Mouse (Mus musculus) kidney, embryonic 14.5 days (tissue): Measurements from ENCODE around the gene Zim1. TPM values are rescaled to one million over a fixed set of nuclear protein-coding genes. Genes with fewer than 3 reads are reported as not detected.
A peak's percentile ranks its signal among the peaks of the same experiment; 100 is the strongest.

Source experiments
- ATAC-seq: fragments of 200-750 bp; cut with Nextera tagmentation; 2 replicates; pipeline ENCODE4 v1.8.0; 2017; ENCODE audit warnings: moderate number of reproducible peaks, mild to moderate bottlenecking, moderate TSS enrichment, moderate library complexity; ENCODE audit not compliant: low FRiP score, low TSS enrichment
- H3K27ac ChIP-seq: fragments of 300-500 bp; sonication (generic); 2 replicates; pipeline ENCODE4 v1.5.1; 2014; ENCODE audit warnings: low read depth, mild to moderate bottlenecking, low read length, moderate library complexity, mixed read lengths
- H3K27me3 ChIP-seq: fragments of 300-500 bp; sonication (generic); 2 replicates; pipeline ENCODE4 v1.6.1; 2014; ENCODE audit warnings: mild to moderate bottlenecking, low read length; ENCODE audit not compliant: control insufficient read depth, insufficient read depth
- H3K36me3 ChIP-seq: fragments of 300-500 bp; sonication (generic); 2 replicates; pipeline ENCODE4 v1.6.1; 2014; ENCODE audit warnings: low read length, mixed read lengths; ENCODE audit not compliant: control insufficient read depth, insufficient read depth
- H3K4me1 ChIP-seq: fragments of 300-500 bp; sonication (generic); 2 replicates; pipeline ENCODE4 v1.6.1; 2014; ENCODE audit warnings: low read length, mixed read lengths; ENCODE audit not compliant: control insufficient read depth, insufficient read depth
- H3K4me2 ChIP-seq: fragments of 300-500 bp; sonication (generic); replicated peaks from 2 replicates; pipeline ENCODE4 v1.6.1; 2014; ENCODE audit warnings: low read depth, mild to moderate bottlenecking, low read length
- H3K4me3 ChIP-seq: fragments of 300-500 bp; sonication (generic); 2 replicates; pipeline ENCODE4 v1.5.1; 2014; ENCODE audit warnings: mild to moderate bottlenecking, low read length
- H3K9ac ChIP-seq: fragments of 300-500 bp; sonication (generic); 2 replicates; pipeline ENCODE4 v1.6.1; 2014; ENCODE audit warnings: low read depth, mild to moderate bottlenecking, low read length, moderate library complexity
- H3K9me3 ChIP-seq: fragments of 300-500 bp; sonication (generic); 2 replicates; pipeline ENCODE4 v1.6.1; 2016; ENCODE audit warnings: low read length; ENCODE audit not compliant: control insufficient read depth
- WGBS: fragments of 180-500 bp; shearing (Covaris S2); extraction: QIAGEN DNeasy Blood & Tissue Kit; methylation state at CpG from one replicate; pipeline ENCODE4 v1.1.7; 2014; 5-methylcytosine and 5-hydroxymethylcytosine counted together
- polyA plus RNA-seq: library from polyadenylated mRNA; unstranded; fragments of >200 nt; fragmentation: Nextera tagmentation; extraction: Ambion mirVana; gene quantifications from 2 replicates; pipeline ENCODE4 v1.2.1, GENCODE M21; 2014

The Zim1 gene
- 4.7 and 6.0 TPM in 2 replicates for polyA plus RNA-seq

DNA sequence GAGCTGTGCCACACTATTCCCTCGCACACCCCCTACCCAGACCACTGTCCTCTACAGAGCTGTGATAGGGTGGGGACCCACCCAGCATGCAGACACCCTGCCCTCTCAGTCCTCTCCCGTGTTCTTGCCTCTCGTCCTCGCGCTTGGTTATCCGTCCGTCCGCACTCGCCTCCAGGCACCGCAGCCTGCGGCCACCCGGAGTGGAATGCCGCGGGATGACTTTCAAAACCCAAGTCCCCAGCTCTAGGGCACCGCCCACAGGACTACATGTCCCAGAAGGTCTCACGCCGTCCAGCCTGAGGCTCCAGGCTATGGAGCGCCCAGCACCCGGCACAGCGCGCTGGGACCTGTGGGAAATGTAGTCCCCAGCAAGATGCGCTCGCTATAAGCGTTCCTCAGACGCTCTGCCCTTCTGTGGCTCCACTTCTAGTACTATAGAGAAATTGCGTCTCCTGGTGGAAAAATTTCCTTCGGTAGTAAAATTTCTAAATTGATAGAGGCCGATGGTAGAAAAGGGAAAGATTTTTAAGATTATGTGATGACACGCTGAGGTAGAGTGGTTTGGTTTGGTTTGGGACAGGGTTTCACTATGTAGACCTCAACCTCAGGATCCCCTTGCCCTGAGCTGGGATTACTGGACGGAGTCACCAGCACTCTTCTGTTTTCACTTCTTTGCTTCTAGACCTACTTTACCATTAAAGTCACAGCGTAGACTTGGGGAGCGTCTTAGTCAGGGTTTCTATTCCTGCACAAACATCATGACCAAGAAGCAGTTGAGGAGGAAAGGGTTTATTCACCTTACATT lies at the start of gene Zim1:
Zim1 (minus strand) TSS at position 210 of the 805 bp plus-strand sequence.
- peak within 1 kb of the TSS; percentile 54; the same call in 1 of the 2 replicates for H3K9ac ChIP-seq
- H3K4me1 ChIP-seq = no peaks in the 10 kb centered on the region
- H3K4me2 ChIP-seq = peak within 1 kb of the TSS; percentile 77
- no peaks in the 10 kb centered on the region for H3K27me3 ChIP-seq
- H3K4me3 ChIP-seq = peak within 1 kb of the TSS; percentile 49
- H3K27ac ChIP-seq = no peak within 1 kb of the TSS
- ATAC-seq = peak; percentile 99
- H3K36me3 ChIP-seq = no peaks in the 10 kb centered on the region
- H3K9me3 ChIP-seq = no peaks in the 10 kb centered on the region; the same call in 1 of the 2 replicates
- 10% methylated on average over 32 of the region's 32 CpGs for WGBS

DNA sequence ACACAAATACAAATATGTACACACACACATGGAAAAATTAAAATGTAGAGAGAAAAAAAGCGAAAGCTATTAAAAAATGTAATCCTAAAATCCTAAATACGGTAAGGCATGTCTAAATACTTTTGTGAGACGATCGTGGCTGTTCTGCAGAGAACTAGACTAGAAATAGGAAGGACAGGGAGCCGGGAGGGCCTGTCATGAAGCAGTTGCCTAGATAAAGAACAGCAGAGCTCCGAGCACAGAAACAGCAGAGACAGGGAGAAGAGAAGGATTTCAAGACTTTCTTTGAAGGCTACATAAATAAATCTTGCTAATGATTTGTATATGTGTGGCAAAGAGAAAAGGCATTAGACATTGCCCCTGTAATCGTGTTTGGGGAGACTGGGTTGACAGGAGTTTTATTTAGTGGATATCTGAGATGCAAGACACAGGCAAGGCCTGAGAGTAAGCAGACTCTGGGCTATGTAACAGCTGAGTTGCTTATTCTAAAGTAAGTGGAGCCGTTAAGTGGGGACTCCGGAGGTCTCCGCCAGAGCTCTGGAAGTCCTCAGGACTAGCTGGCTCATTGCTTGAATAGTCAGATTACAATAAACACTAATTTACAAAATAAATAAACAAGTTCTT lies 48.1 kb upstream of the Zim1 start:
- Histone ChIP-seq H3K27me3 (no peaks in the 10 kb centered on the region), H3K9me3 (no peaks in the 10 kb centered on the region), H3K9ac (no peak overlapping the region), H3K4me2 (no peak overlapping the region), H3K4me1 (no peaks in the 10 kb centered on the region), H3K4me3 (no peak overlapping the region), H3K27ac (peak overlapping the region; percentile 56; the same call in 1 of the 2 replicates), H3K36me3 (no peaks in the 10 kb centered on the region)
- ATAC-seq = peak; percentile 90
- WGBS = 35% methylated on average over 10 of the region's 10 CpGs

DNA sequence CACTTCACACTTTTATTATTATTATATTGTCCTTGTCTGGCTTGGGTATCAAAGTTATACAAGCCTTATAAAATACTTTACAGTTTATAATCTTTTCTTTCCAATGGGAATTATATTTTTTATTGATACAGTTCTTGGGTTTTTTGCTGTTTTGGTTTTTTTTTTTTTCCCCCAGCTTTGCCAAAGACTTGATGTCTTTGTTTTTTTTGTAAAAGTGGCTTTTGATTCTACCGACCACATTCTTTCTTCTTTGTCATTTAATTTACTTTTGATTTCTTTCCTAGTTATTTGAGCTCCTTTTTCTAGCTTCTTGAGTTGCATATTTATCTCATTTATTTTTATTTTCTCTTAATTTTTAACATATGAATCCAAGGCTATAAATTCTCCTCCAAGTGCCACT lies 39.8 kb upstream of the Zim1 start:
- Histone ChIP-seq H3K4me3 (no peak overlapping the region), H3K4me2 (no peak overlapping the region), H3K9ac (no peak overlapping the region), H3K27ac (no peak overlapping the region), H3K4me1 (no peaks in the 10 kb centered on the region), H3K27me3 (no peaks in the 10 kb centered on the region), H3K9me3 (peaks cover under 1% of the 10 kb centered on the region; the same call in 1 of the 2 replicates), H3K36me3 (no peaks in the 10 kb centered on the region)
- ATAC-seq = no peak
- 63% methylated on average over 1 of the region's 1 CpGs for WGBS

DNA sequence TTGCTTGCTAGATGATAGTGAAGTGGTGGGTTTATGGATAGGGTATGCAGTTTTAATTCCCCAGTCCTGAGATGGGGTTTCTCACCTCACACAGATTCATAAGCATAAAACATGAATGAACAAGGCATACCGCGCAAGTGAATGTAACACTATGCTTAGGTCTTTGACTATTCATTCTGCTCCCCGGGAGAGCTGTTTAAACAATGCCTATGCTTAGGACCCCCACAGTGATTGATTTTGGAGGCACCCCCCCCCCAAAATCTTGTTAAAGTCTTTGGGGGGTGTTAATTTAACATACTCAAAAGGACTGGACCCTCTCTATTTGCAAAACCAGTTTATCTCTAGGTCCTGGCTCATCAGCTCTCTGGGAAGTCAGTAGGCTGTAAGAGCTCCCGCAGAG lies 35.7 kb upstream of the Zim1 start:
- H3K27ac ChIP-seq = no peak overlapping the region
- no peaks in the 10 kb centered on the region for H3K4me1 ChIP-seq
- H3K4me3 ChIP-seq = peak overlapping the region; percentile 66
- peaks cover 37% of the 10 kb centered on the region for H3K9me3 ChIP-seq
- ATAC-seq = no peak
- H3K4me2 ChIP-seq = peak overlapping the region; percentile 57
- WGBS = 38% methylated on average over 4 of the region's 4 CpGs
- H3K36me3 ChIP-seq = no peaks in the 10 kb centered on the region
- peak overlapping the region; percentile 31; the same call in 1 of the 2 replicates for H3K9ac ChIP-seq
- H3K27me3 ChIP-seq = no peaks in the 10 kb centered on the region

DNA sequence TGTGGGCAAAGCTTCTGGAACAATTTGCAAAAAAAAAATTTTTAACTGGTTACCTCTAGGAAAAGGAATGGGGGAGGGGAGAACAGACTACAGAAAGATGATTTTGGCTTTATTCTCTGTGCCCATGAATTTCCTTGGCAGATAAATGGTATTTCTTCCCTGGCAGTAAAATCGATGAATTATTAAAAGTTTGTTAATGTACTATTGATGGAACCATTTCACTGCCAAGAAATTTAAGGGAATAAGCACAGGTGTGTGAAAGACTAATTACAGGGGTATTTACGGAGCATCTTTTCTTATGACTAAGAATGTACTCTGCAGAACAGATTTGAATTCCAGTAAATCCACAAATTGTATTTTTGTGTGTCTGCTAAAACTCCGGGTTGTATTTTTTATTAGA lies 35.1 kb upstream of the Zim1 start:
- Histone ChIP-seq H3K4me1 (no peaks in the 10 kb centered on the region), H3K27me3 (no peaks in the 10 kb centered on the region), H3K4me3 (peak overlapping the region; percentile 66), H3K27ac (no peak overlapping the region), H3K4me2 (peak overlapping the region; percentile 57), H3K9me3 (peaks cover 37% of the 10 kb centered on the region), H3K36me3 (no peaks in the 10 kb centered on the region), H3K9ac (peak overlapping the region; percentile 54; the same call in 1 of the 2 replicates)
- whole genome bisulfite sequencing = 48% methylated on average over 3 of the region's 3 CpGs
- ATAC-seq = no peak

DNA sequence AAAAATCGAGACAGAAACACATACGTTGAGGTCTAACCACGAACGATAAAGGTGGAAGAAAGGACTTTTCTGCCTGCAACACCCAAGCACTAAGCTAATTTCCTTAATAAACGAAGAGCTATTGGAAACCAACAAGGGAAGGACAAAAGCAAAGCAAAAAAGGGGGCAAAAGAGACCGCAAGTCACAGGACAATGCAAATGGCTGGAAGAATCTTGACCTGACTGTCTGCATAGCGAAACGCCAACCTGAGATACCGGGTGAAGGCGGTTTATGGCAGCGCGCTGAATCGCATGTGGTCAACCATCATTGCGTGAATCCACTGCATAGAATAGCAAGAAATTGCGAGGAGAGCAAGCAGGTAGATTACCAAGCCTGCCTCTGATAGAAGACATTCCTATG lies 34.6 kb upstream of the Zim1 start:
- no peaks in the 10 kb centered on the region for H3K4me1 ChIP-seq
- H3K27ac ChIP-seq = peak overlapping the region; percentile 62; the same call in 1 of the 2 replicates
- 49% methylated on average over 15 of the region's 15 CpGs for WGBS
- peak overlapping the region; percentile 66 for H3K4me3 ChIP-seq
- H3K27me3 ChIP-seq = no peaks in the 10 kb centered on the region
- ATAC-seq = no peak
- H3K9me3 ChIP-seq = peaks cover 37% of the 10 kb centered on the region
- H3K4me2 ChIP-seq = peak overlapping the region; percentile 57
- H3K36me3 ChIP-seq = peaks cover 5% of the 10 kb centered on the region; the same call in 1 of the 2 replicates
- H3K9ac ChIP-seq = peak overlapping the region; percentile 54

DNA sequence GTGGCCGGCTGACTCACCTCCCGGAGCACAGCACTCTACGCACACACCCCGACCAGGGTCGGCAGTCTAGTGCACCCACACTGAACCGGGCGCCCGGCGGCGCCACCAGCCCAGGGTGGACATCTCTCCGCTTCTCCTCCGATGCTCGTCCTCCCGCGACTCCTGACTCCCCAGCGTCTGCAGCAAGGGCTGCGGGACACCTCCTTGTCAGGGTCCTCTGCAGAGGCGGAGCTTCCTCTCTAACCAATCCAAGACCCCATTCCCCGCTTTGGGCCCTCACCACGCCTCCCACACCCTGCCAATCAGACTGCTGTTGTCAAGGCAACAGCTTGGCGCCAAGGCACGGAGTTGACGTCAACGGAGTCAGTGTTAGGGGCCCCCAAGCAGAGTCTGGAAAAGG lies 34.0 kb upstream of the Zim1 start, which contains the start of the genes Peg3 and Usp29:
Peg3 (minus strand) TSS at position 191 of the 400 bp plus-strand sequence.
Usp29 (plus strand) TSS at position 338 of the 400 bp plus-strand sequence.
- Histone ChIP-seq H3K27ac (peak within 1 kb of the TSS; percentile 88), H3K27me3 (no peaks in the 10 kb centered on the region), H3K4me2 (peak within 1 kb of the TSS; percentile 57), H3K36me3 (peaks cover 10% of the 10 kb centered on the region; the same call in 1 of the 2 replicates), H3K9ac (peak within 1 kb of the TSS; percentile 74), H3K4me1 (no peaks in the 10 kb centered on the region), H3K9me3 (peaks cover 37% of the 10 kb centered on the region), H3K4me3 (peak within 1 kb of the TSS; percentile 66)
- 58% methylated on average over 24 of the region's 24 CpGs for WGBS
- ATAC-seq = peak; percentile 71

DNA sequence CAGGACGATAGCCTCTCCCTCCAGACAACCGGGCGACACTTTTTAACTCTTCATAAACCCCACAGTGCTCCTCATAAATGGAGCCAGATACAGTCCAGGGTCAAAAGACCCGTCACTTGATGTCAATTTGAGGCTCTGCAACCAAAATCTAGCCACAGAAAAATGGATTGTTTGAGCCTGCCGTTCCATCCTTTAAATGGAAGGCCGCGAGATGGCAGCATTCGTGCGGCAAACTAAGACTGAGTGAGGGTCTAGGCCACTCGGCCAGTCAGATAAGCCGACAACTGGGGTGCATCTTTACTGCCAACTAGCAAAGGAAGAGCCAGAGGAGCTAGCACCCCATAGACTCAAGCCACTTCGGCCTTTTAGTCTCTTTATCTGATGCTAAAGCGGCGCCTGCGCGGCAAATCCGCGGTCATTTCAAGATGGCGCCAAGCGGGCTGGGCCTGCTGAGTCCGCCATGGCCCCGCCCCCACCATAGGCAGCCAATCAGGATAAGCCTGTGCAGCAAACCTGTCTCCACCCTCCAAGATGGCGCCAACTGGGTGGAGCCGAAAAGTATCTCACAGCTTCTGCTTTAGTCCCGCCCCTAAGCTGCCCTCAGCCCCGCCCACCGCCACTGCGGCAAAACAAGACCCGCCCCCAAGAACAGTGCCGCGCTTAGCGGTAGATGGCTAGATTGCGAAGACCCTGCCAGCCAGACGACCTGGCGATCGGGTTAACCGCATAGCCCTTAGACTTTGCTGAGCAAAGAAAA lies 33.0 kb upstream of the Zim1 start:
- no peaks in the 10 kb centered on the region for H3K4me1 ChIP-seq
- peaks cover 16% of the 10 kb centered on the region; the same call in 1 of the 2 replicates for H3K36me3 ChIP-seq
- H3K27ac ChIP-seq = peak overlapping the region; percentile 88
- peak; percentile 59 for ATAC-seq
- WGBS = 57% methylated on average over 37 of the region's 37 CpGs
- H3K27me3 ChIP-seq = no peaks in the 10 kb centered on the region
- peak overlapping the region; percentile 66 for H3K4me3 ChIP-seq
- peaks cover 37% of the 10 kb centered on the region for H3K9me3 ChIP-seq
- H3K4me2 ChIP-seq = peak overlapping the region; percentile 57
- H3K9ac ChIP-seq = peak overlapping the region; percentile 74
